12 mouse cellular contexts compared by ENCODE assay signal in the genomic region with DNA sequence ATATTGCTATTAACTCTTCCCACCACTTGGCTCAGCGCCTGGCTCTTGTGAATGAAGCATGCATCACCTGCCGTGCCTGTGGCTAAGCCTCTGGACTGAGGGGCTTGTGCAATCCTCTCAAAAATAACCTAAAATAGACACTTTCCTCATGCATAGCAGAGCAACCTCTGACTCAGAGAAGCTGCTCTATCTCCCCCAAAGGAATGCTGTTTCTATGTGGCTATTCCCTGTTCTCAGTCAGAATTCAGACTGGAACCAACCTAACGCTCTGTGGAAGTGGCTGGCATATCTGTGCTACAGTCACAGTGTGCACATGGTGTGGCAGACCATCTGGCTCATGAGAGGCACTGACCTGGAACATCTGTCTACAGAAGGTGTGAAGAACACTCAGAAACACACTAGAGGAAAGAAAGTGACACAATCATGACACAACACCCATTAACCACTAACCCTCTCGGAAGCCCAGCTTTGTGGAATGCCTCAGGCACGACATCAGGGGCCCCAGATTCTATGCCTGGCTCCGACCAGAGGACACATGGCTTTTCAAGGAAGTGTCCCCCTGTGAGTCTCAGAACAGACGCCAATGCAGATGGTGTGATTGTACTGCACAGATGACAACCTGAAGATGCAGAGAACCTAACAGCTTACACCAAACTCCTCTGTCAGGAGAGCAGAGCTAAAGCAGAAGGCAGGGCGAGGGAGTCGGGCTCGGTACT.
DNase-seq lines count a peak whose midpoint lies in the region; ATAC-seq and TF ChIP-seq lines count a peak whose summit lies in the region.
"Had no signal": no experiment of that assay in that cellular context is flagged by ENCODE, and none has a peak within 500 bp of the region (broad histone marks: within the 10 kb centered on the region; RNA-seq: fewer than 3 reads in every experiment).

No protein-coding gene starts in this region.

- peaks cover 17% of the 10 kb centered on the region for H3K4me1 ChIP-seq in forebrain, embryonic 13.5 days
- H3K4me1 ChIP-seq in midbrain, embryonic 15.5 days: 0 out of 2 replicates have a peak, but pooled peaks cover 3% of the 10 kb centered on the region
- H3K4me1 ChIP-seq: limb, embryonic 10.5 days had no signal

- H3K36me3 ChIP-seq in forebrain, embryonic 13.5 days (ENCODE audit: poor library complexity, severe bottlenecking): no peaks in the 10 kb centered on the region
- H3K36me3 ChIP-seq in midbrain, embryonic 15.5 days (replicated peaks): no peaks in the 10 kb centered on the region
- H3K36me3 ChIP-seq: limb, embryonic 10.5 days had no signal

- no peaks in the 10 kb centered on the region for H3K9me3 ChIP-seq in forebrain, embryonic 13.5 days (replicated peaks)
- no peaks in the 10 kb centered on the region for H3K9me3 ChIP-seq in midbrain, embryonic 15.5 days
- H3K9me3 ChIP-seq: limb, embryonic 10.5 days had no signal

- WGBS in forebrain, embryonic 13.5 days: 56% methylated on average over 10 of the region's 10 CpGs
- 70% methylated on average over 10 of the region's 10 CpGs for WGBS in midbrain, embryonic 15.5 days

- H3K27ac ChIP-seq in left cerebral cortex, adult 2 months: peak overlapping the region; percentile 10
- H3K27ac ChIP-seq in forebrain, embryonic 13.5 days: peak overlapping the region; percentile 35; the same call in 1 of the 2 replicates
- H3K27ac ChIP-seq in midbrain, embryonic 15.5 days: no peak overlapping the region
- H3K27ac ChIP-seq: limb, embryonic 10.5 days had no signal

- no peak overlapping the region for H3K4me3 ChIP-seq in left cerebral cortex, adult 2 months
- H3K4me3 ChIP-seq in forebrain, embryonic 13.5 days: no peak overlapping the region
- H3K4me3 ChIP-seq in midbrain, embryonic 15.5 days: no peak overlapping the region
- H3K4me3 ChIP-seq: limb, embryonic 10.5 days had no signal

- intact Hi-C loops in left cerebral cortex, adult 2 months (cut with DNase I): no loop called here

- no peak overlapping the region for H3K4me2 ChIP-seq in forebrain, embryonic 13.5 days
- no peak overlapping the region for H3K4me2 ChIP-seq in midbrain, embryonic 15.5 days
- H3K4me2 ChIP-seq: heart, embryonic 11.5 days had no signal

- no peaks in the 10 kb centered on the region for H3K27me3 ChIP-seq in forebrain, embryonic 13.5 days
- H3K27me3 ChIP-seq in midbrain, embryonic 15.5 days (replicated peaks): no peaks in the 10 kb centered on the region

- peak; percentile 39 for DNase-seq in adrenal gland, postnatal 10 days
- DNase-seq in adrenal gland, adult 18-20 months (ENCODE audit: low spot score in 2 of 2): no peak
- DNase-seq in left cerebral cortex, adult 2 months (ENCODE audit: extremely low spot score in 1 of 2, low spot score in 2 of 2): no peak
- no peak for DNase-seq in left cerebral cortex, adult 11 months (ENCODE audit: low spot score)
- no peak for DNase-seq in urinary bladder, adult 18-20 months (ENCODE audit: low spot score in 2 of 2)
- DNase-seq: kidney, postnatal 25 days; liver, postnatal 0 days had no signal

- H3K9ac ChIP-seq in forebrain, embryonic 13.5 days: no peak overlapping the region
- no peak overlapping the region for H3K9ac ChIP-seq in midbrain, embryonic 15.5 days
- H3K9ac ChIP-seq: liver, postnatal 0 days had no signal

- peak; percentile 71 for ATAC-seq in forebrain, embryonic 13.5 days
- peak; percentile 73 for ATAC-seq in midbrain, embryonic 15.5 days (replicated peaks)
- no peak for ATAC-seq in megakaryocyte-erythroid progenitor cell, adult 5-6 weeks (replicated peaks; ENCODE audit: low FRiP score, low TSS enrichment, poor library complexity, severe bottlenecking)
- ATAC-seq: liver, postnatal 0 days had no signal

- no peak for TF ChIP-seq CTCF in left cerebral cortex, adult 2 months (IDR thresholded peaks at IDR 0.05)
